Mouse (Mus musculus) gastrocnemius, postnatal 14 days (tissue): ENCODE results near the gene Nudt21. TPM values are rescaled to one million over a fixed set of nuclear protein-coding genes. Genes with fewer than 3 reads are reported as not detected.

Experiments used
- DNase-seq: peaks from one replicate; pipeline ENCODE4 v3.0.0; 2021; ENCODE audit warnings: mixed read lengths
- intact Hi-C: fragments of 180-260 bp; cut with DNase I; formaldehyde crosslinking; loops from one replicate; pipeline ENCODE4 v1.15.1; 2025; ENCODE audit warnings: low total_unique reads
- total RNA-seq, 2 experiments: library from RNA; stranded (reverse); gene quantifications; 2 replicates each; pipeline ENCODE4 v1.2.3; 2021

Nudt21 gene
- total RNA-seq, 2 experiments from 2014 or later = 14.6 to 18.5 TPM

GRCm38 (mm10) chr8:94009243-94009845 lies 27.5 kb downstream of the Nudt21 start:
- intact Hi-C loops = no loop called here
- no peak for DNase-seq

GRCm38 (mm10) chr8:94004139-94004538 lies 32.7 kb downstream of the Nudt21 start:
- intact Hi-C loops = no loop called here
- no peak for DNase-seq

GRCm38 (mm10) chr8:93998961-93999360 lies 37.9 kb downstream of the Nudt21 start:
- intact Hi-C loops = no loop called here
- DNase-seq = no peak

- DNase-seq = no peak
- intact Hi-C loops = no loop called here
Observed at GRCm38 (mm10) chr8:93989739-93990138, 47.1 kb downstream of the Nudt21 start.

GRCm38 (mm10) chr8:93984731-93985130 lies 52.1 kb downstream of the Nudt21 start:
- intact Hi-C loops = no loop called here
- no peak for DNase-seq

GRCm38 (mm10) chr8:93983827-93984226 lies 53.0 kb downstream of the Nudt21 start:
- intact Hi-C loops = no loop called here
- no peak for DNase-seq

- no peak for DNase-seq
- intact Hi-C loops = no loop called here
Observed at GRCm38 (mm10) chr8:93981679-93982215, 55.1 kb downstream of the Nudt21 start.

GRCm38 (mm10) chr8:93980141-93980540 lies 56.7 kb downstream of the Nudt21 start:
- intact Hi-C loops = no loop called here
- no peak for DNase-seq

- no peak for DNase-seq
- intact Hi-C loops = no loop called here
Observed at GRCm38 (mm10) chr8:93976446-93977211, 60.2 kb downstream of the Nudt21 start.

- intact Hi-C loops = no loop called here
Observed at GRCm38 (mm10) chr8:93975358-93975757, 61.5 kb downstream of the Nudt21 start.

GRCm38 (mm10) chr8:93974602-93975186 lies 62.1 kb downstream of the Nudt21 start:
- intact Hi-C loops = no loop called here
- no peak for DNase-seq

More at GRCm38 (mm10) chr8:93975358-93975757, 61.5 kb downstream of the Nudt21 start:
- DNase-seq = no peak

GRCm38 (mm10) chr8:93973831-93974375 lies 62.9 kb downstream of the Nudt21 start:
- no peak for DNase-seq
- intact Hi-C loops = no loop called here

GRCm38 (mm10) chr8:93972971-93973734 lies 63.7 kb downstream of the Nudt21 start:
- intact Hi-C loops = no loop called here
- DNase-seq = no peak

- intact Hi-C loops = no loop called here
- DNase-seq = no peak
Observed at GRCm38 (mm10) chr8:93972211-93972610, 64.6 kb downstream of the Nudt21 start.

GRCm38 (mm10) chr8:93971451-93971850 lies 65.4 kb downstream of the Nudt21 start:
- intact Hi-C loops = no loop called here
- no peak for DNase-seq

GRCm38 (mm10) chr8:93969626-93970340 lies 67.0 kb downstream of the Nudt21 start:
- no peak for DNase-seq
- intact Hi-C loops = no loop called here

GRCm38 (mm10) chr8:93968293-93968692 lies 68.5 kb downstream of the Nudt21 start:
- intact Hi-C loops = no loop called here
- no peak for DNase-seq
